Mouse (Mus musculus) CH12.LX (cell line): Measurements from ENCODE around the gene Eif5a2.

Source experiments
- CHD1 ChIP-seq: IDR thresholded peaks from 2 replicates; pipeline ENCODE4 v1.6.1; 2012; ENCODE audit warnings: low read depth, low read length, improper control_type of control experiment, inconsistent platforms
- CTCF ChIP-seq, 2 experiments: IDR thresholded peaks in 1 of 2; conservative IDR thresholded peaks in 1 of 2; 2 replicates each; pipeline ENCODE4 v1.5.1; 2011 to 2012; ENCODE audit warnings: low read depth in 2 of 2, low read length in 2 of 2, improper control_type of control experiment in 1 of 2, inconsistent platforms in 1 of 2, mild to moderate bottlenecking in 1 of 2, moderate library complexity in 1 of 2
- MAFK ChIP-seq: IDR thresholded peaks from 2 replicates; pipeline ENCODE4 v1.6.1; 2011; ENCODE audit warnings: low read length, improper control_type of control experiment; ENCODE audit not compliant: insufficient replicate concordance
- RAD21 ChIP-seq: IDR thresholded peaks from 2 replicates; pipeline ENCODE4 v1.6.1; 2011; ENCODE audit warnings: low read depth, mild to moderate bottlenecking, low read length, improper control_type of control experiment, moderate library complexity
- SMC3 ChIP-seq: IDR thresholded peaks from 2 replicates; pipeline ENCODE4 v1.6.1; 2011; ENCODE audit warnings: low read depth, low read length, improper control_type of control experiment
- TBP ChIP-seq: conservative IDR thresholded peaks from 2 replicates; pipeline ENCODE4 v1.6.1; 2011; ENCODE audit warnings: low read depth, low read length, improper control_type of control experiment

- TF ChIP-seq SMC3, result peak; percentile 60
- TF ChIP-seq CTCF (conservative IDR thresholded peaks at IDR 0.05 in 1 of 2, IDR thresholded peaks at IDR 0.05 in 1 of 2; ENCODE audit: low read depth in 2 of 2, low read length in 2 of 2), result peak; percentile 75 to 94
- TF ChIP-seq RAD21, result peak; percentile 81
- TF ChIP-seq MAFK, result no peak
- TF ChIP-seq TBP, result no peak
- TF ChIP-seq CHD1, result no peak
These were observed 35.1 kb upstream of the Eif5a2 start for GRCm38 (mm10) chr3:28745835-28746483.
